Mouse (Mus musculus): ENCODE results near the gene Exosc7.

GRCm38 (mm10) chr9:123159330-123159729 is 46.3 kb downstream of the Exosc7 start:
- TF ChIP-seq CTCF (IDR thresholded peaks at IDR 0.05; ENCODE audit: control insufficient read depth, insufficient read depth, low read length) (no peak; the same call in 1 of the 2 replicates), POLR2A (IDR thresholded peaks at IDR 0.05; ENCODE audit: borderline replicate concordance, control insufficient read depth, low read depth, low read length) (no peak)
